ENCODE assay signal across 22 mouse cellular contexts in genomic region chr4:105895116-105895515, GRCm38 (mm10).
DNase-seq lines count a peak whose midpoint lies in the region; ATAC-seq and TF ChIP-seq lines count a peak whose summit lies in the region.
"Had no signal": no experiment of that assay in that cellular context is flagged by ENCODE, and none has a peak within 500 bp of the region (broad histone marks: within the 10 kb centered on the region; RNA-seq: fewer than 3 reads in every experiment).

No protein-coding gene starts in this region.

- H3K79me3 ChIP-seq in C2C12 (ENCODE audit: low read depth), result no peaks in the 10 kb centered on the region

- TF ChIP-seq POLR2A in myocyte (IDR thresholded peaks at IDR 0.05; ENCODE audit: insufficient read length, low read depth), result no peak

- no peak overlapping the region for H3K4me3 ChIP-seq in kidney, postnatal 0 days (replicated peaks; ENCODE audit: low read depth, low read length)
- H3K4me3 ChIP-seq in C2C12 (ENCODE audit: insufficient read depth, poor library complexity, severe bottlenecking) (no peak overlapping the region), myocyte (no peak overlapping the region)
- H3K4me3 ChIP-seq in midbrain, embryonic 16.5 days (ENCODE audit: low read depth, low read length), result no peak overlapping the region
- H3K4me3 ChIP-seq: embryonic facial prominence, embryonic 13.5 days; embryonic facial prominence, embryonic 15.5 days; forebrain, embryonic 13.5 days; forebrain, embryonic 15.5 days had no signal

- H3K9me3 ChIP-seq in kidney, postnatal 0 days (replicated peaks; ENCODE audit: low read length), result no peaks in the 10 kb centered on the region
- no peaks in the 10 kb centered on the region for H3K9me3 ChIP-seq in midbrain, embryonic 16.5 days (replicated peaks; ENCODE audit: control insufficient read depth, low read length, poor library complexity, severe bottlenecking)
- H3K9me3 ChIP-seq: embryonic facial prominence, embryonic 13.5 days; embryonic facial prominence, embryonic 15.5 days; forebrain, embryonic 13.5 days; forebrain, embryonic 15.5 days had no signal

- H3K9ac ChIP-seq in kidney, postnatal 0 days (ENCODE audit: low read depth, low read length), result no peak overlapping the region
- H3K9ac ChIP-seq in midbrain, embryonic 16.5 days (ENCODE audit: low read depth, low read length), result no peak overlapping the region
- H3K9ac ChIP-seq: embryonic facial prominence, embryonic 13.5 days; embryonic facial prominence, embryonic 15.5 days; forebrain, embryonic 13.5 days; forebrain, embryonic 15.5 days had no signal

- peak; percentile 57 for DNase-seq in kidney, postnatal 0 days (ENCODE audit: low spot score)
- DNase-seq in kidney, postnatal 25 days, result no peak
- peak; percentile 16 for DNase-seq in 3T3-L1 (ENCODE audit: low read depth, low spot score)
- DNase-seq in heart, postnatal 4 days, result no peak
- DNase-seq: adrenal gland, adult 2 months; adrenal gland, postnatal 10 days; adrenal gland, postnatal 25 days; B cell, adult 2 months; cerebellum, adult 11 months; cerebellum, adult 18-20 months; cerebellum, adult 8-10 months; cerebellum, adult 9-11 months; cerebellum, postnatal 14 days; cerebellum, postnatal 36 days; embryo, embryonic 11 days had no signal

- no peak overlapping the region for H3K4me2 ChIP-seq in kidney, postnatal 0 days (ENCODE audit: low read length)
- peak overlapping the region; percentile 8 for H3K4me2 ChIP-seq in myocyte (ENCODE audit: low read depth)
- no peak overlapping the region for H3K4me2 ChIP-seq in midbrain, embryonic 16.5 days (ENCODE audit: low read length)
- H3K4me2 ChIP-seq: embryonic facial prominence, embryonic 13.5 days; embryonic facial prominence, embryonic 15.5 days; forebrain, embryonic 13.5 days; forebrain, embryonic 15.5 days had no signal

- ATAC-seq in kidney, postnatal 0 days (replicated peaks; ENCODE audit: low FRiP score, low read depth), result no peak
- no peak for ATAC-seq in midbrain, embryonic 16.5 days
- ATAC-seq: forebrain, embryonic 13.5 days; forebrain, embryonic 15.5 days had no signal

- no peaks in the 10 kb centered on the region for H3K27me3 ChIP-seq in kidney, postnatal 0 days (ENCODE audit: insufficient read depth, low read length)
- H3K27me3 ChIP-seq in C2C12 (ENCODE audit: control insufficient read depth, insufficient read depth, insufficient read length) (no peaks in the 10 kb centered on the region), myocyte (ENCODE audit: control insufficient read depth, insufficient read depth, insufficient read length) (no peaks in the 10 kb centered on the region)
- no peaks in the 10 kb centered on the region for H3K27me3 ChIP-seq in midbrain, embryonic 16.5 days (ENCODE audit: control insufficient read depth, insufficient read depth, low read depth, low read length)
- H3K27me3 ChIP-seq: embryonic facial prominence, embryonic 13.5 days; embryonic facial prominence, embryonic 15.5 days; forebrain, embryonic 13.5 days; forebrain, embryonic 15.5 days had no signal

- no peak overlapping the region for H3ac ChIP-seq in C2C12 (ENCODE audit: control insufficient read depth, insufficient read length, low read depth)
- no peak overlapping the region for H3ac ChIP-seq in myocyte (ENCODE audit: control insufficient read depth, insufficient read length)

- H3K36me3 ChIP-seq in kidney, postnatal 0 days (ENCODE audit: insufficient read depth, low read length), result no peaks in the 10 kb centered on the region
- H3K36me3 ChIP-seq in C2C12 (ENCODE audit: control insufficient read depth, insufficient read depth), result no peaks in the 10 kb centered on the region
- H3K36me3 ChIP-seq in myocyte (ENCODE audit: control insufficient read depth, insufficient read depth), result no peaks in the 10 kb centered on the region
- no peaks in the 10 kb centered on the region for H3K36me3 ChIP-seq in midbrain, embryonic 16.5 days (ENCODE audit: control insufficient read depth, insufficient read depth, low read length)
- H3K36me3 ChIP-seq: embryonic facial prominence, embryonic 13.5 days; embryonic facial prominence, embryonic 15.5 days; forebrain, embryonic 15.5 days had no signal

- TF ChIP-seq CTCF in kidney, postnatal 0 days (IDR thresholded peaks at IDR 0.05; ENCODE audit: low read depth), result no peak
- TF ChIP-seq CTCF in C2C12 (IDR thresholded peaks at IDR 0.05; ENCODE audit: control insufficient read depth, insufficient read depth, insufficient read length), result no peak

- WGBS in kidney, postnatal 0 days, result 53% methylated on average over 2 of the region's 2 CpGs
- WGBS in midbrain, embryonic 16.5 days, result 79% methylated on average over 2 of the region's 2 CpGs

- no peaks in the 10 kb centered on the region for H3K4me1 ChIP-seq in kidney, postnatal 0 days (replicated peaks; ENCODE audit: insufficient read depth, low read length)
- H3K4me1 ChIP-seq in midbrain, embryonic 16.5 days (ENCODE audit: control insufficient read depth, insufficient read depth, low read length), result no peaks in the 10 kb centered on the region
- H3K4me1 ChIP-seq: embryonic facial prominence, embryonic 15.5 days; forebrain, embryonic 13.5 days; forebrain, embryonic 15.5 days had no signal

- no peak overlapping the region for H3K27ac ChIP-seq in kidney, postnatal 0 days
- no peak overlapping the region for H3K27ac ChIP-seq in midbrain, embryonic 16.5 days (ENCODE audit: low read length)
- H3K27ac ChIP-seq: embryonic facial prominence, embryonic 13.5 days; embryonic facial prominence, embryonic 15.5 days; forebrain, embryonic 13.5 days; forebrain, embryonic 15.5 days had no signal

- no peaks in the 10 kb centered on the region for H3K79me2 ChIP-seq in C2C12 (ENCODE audit: control insufficient read depth, insufficient read depth)
- H3K79me2 ChIP-seq in myocyte (ENCODE audit: control insufficient read depth, insufficient read depth), result no peaks in the 10 kb centered on the region

TF ChIP-seq in C2C12, 6 proteins besides CTCF, POLR2A, EP300 and RAD21:
- TF ChIP-seq MYOG (IDR thresholded peaks at IDR 0.05; ENCODE audit: control insufficient read depth, extremely low read depth, insufficient read length) (no peak), MAX (IDR thresholded peaks at IDR 0.05) (no peak), FOSL1 (IDR thresholded peaks at IDR 0.05; ENCODE audit: insufficient read depth, low read length, poor library complexity, severe bottlenecking) (peak; percentile 92), USF1 (IDR thresholded peaks at IDR 0.05; ENCODE audit: low read depth) (no peak), MYOD1 (IDR thresholded peaks at IDR 0.05; ENCODE audit: control insufficient read depth, insufficient read length, low read depth) (no peak), CEBPB (IDR thresholded peaks at IDR 0.05; ENCODE audit: low read depth) (no peak)

TF ChIP-seq in myocyte, 11 proteins besides CTCF, POLR2A, EP300 and RAD21:
- no peak for TF ChIP-seq SRF (IDR thresholded peaks at IDR 0.05; ENCODE audit: control insufficient read depth, insufficient read length, low read depth)
- no peak for TF ChIP-seq MYOD1 (IDR thresholded peaks at IDR 0.05; ENCODE audit: control insufficient read depth in 1 of 3, insufficient read length in 2 of 3, low read depth in 2 of 3)
- TF ChIP-seq USF1 (IDR thresholded peaks at IDR 0.05; ENCODE audit: low read depth), result no peak
- TF ChIP-seq E2F4 (IDR thresholded peaks at IDR 0.05; ENCODE audit: insufficient read depth), result no peak
- no peak for TF ChIP-seq TCF3 (IDR thresholded peaks at IDR 0.05; ENCODE audit: insufficient read length, low read depth)
- TF ChIP-seq MAX (IDR thresholded peaks at IDR 0.05; ENCODE audit: low read depth), result no peak
- TF ChIP-seq MYOG (IDR thresholded peaks at IDR 0.05; ENCODE audit: control insufficient read depth in 1 of 3, insufficient read depth in 1 of 3, insufficient read length in 2 of 3, low read depth in 2 of 3), result no peak
- TF ChIP-seq CEBPB (IDR thresholded peaks at IDR 0.05; ENCODE audit: insufficient read depth, poor library complexity, severe bottlenecking), result no peak
- TF ChIP-seq TCF12 (IDR thresholded peaks at IDR 0.05; ENCODE audit: insufficient read depth, poor library complexity, severe bottlenecking), result no peak
- TF ChIP-seq POLR2AphosphoS2 (IDR thresholded peaks at IDR 0.05; ENCODE audit: insufficient read length, low read depth), result no peak
- no peak for TF ChIP-seq REST (IDR thresholded peaks at IDR 0.05; ENCODE audit: insufficient read depth, insufficient read length)

Comparison
In these comparisons a context has a peak if more than half of its experiments do, and no peak if none do; other contexts are left out.
1. DNase-seq: peak in kidney, postnatal 0 days (single experiment) and 3T3-L1 (single experiment); none in kidney, postnatal 25 days (0 of 2) and heart, postnatal 4 days (single experiment).